Mouse (Mus musculus): Measurements from ENCODE around the gene Arl5a.

DNA sequence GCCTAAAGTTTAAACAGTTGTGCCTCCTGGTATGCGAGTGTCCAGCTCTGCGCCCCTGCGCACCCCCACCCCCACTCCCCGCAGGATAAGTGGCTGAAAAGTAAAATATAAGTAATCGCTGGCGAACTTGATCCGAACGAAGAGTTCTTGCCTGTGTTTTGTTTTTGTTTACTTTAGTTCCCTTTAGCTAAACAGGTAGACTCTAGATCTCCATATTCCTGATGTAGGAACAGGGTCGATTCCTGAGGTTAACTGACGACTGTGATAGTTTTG is 758 bp upstream of the Arl5a start:
- TF ChIP-seq CTCF (IDR thresholded peaks at IDR 0.05; ENCODE audit: low read depth, low read length) (no peak), POLR2AphosphoS5 (IDR thresholded peaks at IDR 0.05; ENCODE audit: insufficient replicate concordance, low read depth, low read length) (no peak), TAL1 (conservative IDR thresholded peaks at IDR 0.05; ENCODE audit: low read depth, low read length) (no peak), GATA1 (IDR thresholded peaks at IDR 0.05; ENCODE audit: borderline replicate concordance, low read length) (no peak)
